Mouse (Mus musculus): ENCODE results near the gene Pygo1. TPM values are rescaled to one million over a fixed set of nuclear protein-coding genes. Genes with fewer than 3 reads are reported as not detected.

Pygo1 gene
- total and polyA plus RNA-seq, 3 experiments, result not detected

DNA sequence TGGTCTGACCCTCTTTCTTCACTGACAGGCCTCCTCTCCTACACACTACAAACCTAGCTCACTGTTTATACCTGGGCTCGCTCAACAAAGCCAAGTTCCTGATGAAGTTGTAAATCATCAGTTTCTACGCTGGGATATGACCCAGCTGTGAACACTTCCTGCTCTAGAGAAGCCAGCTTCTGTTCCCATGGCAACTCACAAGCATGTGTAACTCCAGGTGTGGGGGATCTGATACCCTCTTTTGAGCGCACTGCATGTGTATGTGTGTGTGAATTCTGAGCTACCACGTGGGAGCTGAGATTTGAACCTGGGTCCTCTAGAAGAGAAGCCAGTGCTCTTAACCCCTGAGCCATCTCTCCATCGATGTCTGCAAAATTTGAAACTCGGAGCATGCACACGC is 24.1 kb downstream of the Pygo1 start:
- dilution Hi-C loops (cut with MboI; ENCODE audit: extremely low pct_ligation_motif_present, extremely low pct_unique_long_range_greater_than_20kb, low sequenced_read_pairs), result no loop called here

DNA sequence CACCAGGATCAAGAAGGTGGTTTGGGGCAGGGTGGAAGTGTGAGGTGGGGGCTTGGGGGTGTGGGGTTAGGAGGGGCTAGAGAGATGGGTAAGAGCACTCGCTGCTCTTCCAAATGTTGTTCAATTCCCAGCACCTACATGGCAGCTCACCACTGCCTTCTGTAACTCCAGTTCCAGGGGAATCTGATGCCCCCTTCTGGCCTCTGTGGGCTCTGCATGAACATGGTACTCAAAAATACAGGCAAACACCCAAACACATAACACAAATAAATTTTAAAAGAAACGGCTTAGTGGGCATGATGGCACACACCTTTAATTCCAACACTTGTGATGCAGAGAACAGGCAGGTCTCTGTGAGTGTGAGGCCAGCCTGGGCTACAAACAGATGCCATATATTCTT is 29.3 kb downstream of the Pygo1 start:
- H3K4me2 ChIP-seq (ENCODE audit: insufficient read depth, low read depth, poor library complexity, severe bottlenecking), result no peak overlapping the region
- no peaks in the 10 kb centered on the region for H3K27me3 ChIP-seq (replicated peaks)
- H3K79me2 ChIP-seq (replicated peaks; ENCODE audit: control insufficient read depth, extremely low read depth, insufficient read depth, poor library complexity, severe bottlenecking), result no peaks in the 10 kb centered on the region
- H3K4me1 ChIP-seq (ENCODE audit: control insufficient read depth in 1 of 2, insufficient read depth in 2 of 2), result peaks cover 5% of the 10 kb centered on the region in 2 experiments
- in situ Hi-C loops (cut with MboI; ENCODE audit: low pct_ligation_motif_present, low pct_unique_long_range_greater_than_20kb, low sequenced_read_pairs), result no loop called here
- H3K36me3 ChIP-seq (replicated peaks in 1 of 2; ENCODE audit: control insufficient read depth in 1 of 2, insufficient read depth in 1 of 2, low read length in 1 of 2), result no peaks in the 10 kb centered on the region
- H3K9me3 ChIP-seq (replicated peaks; ENCODE audit: low read length), result no peaks in the 10 kb centered on the region
- TF ChIP-seq PAX5 (IDR thresholded peaks at IDR 0.05; ENCODE audit: low read length), result no peak
- no peak for TF ChIP-seq CHD1 (IDR thresholded peaks at IDR 0.05; ENCODE audit: low read depth, low read length)
- TF ChIP-seq ETS1 (conservative IDR thresholded peaks at IDR 0.05; ENCODE audit: low read depth, low read length), result no peak
- TF ChIP-seq CTCF (conservative IDR thresholded peaks at IDR 0.05 in 1 of 2, IDR thresholded peaks at IDR 0.05 in 1 of 2; ENCODE audit: low read depth in 2 of 2, low read length in 2 of 2), result peak in 1 of 2 experiments; percentile 60; a peak in 2 of 4 replicates
- no peak for TF ChIP-seq ZMIZ1 (IDR thresholded peaks at IDR 0.05; ENCODE audit: low read depth, low read length)
- no peak for TF ChIP-seq KAT2A (IDR thresholded peaks at IDR 0.05; ENCODE audit: insufficient replicate concordance, low read length)
- TF ChIP-seq NELFE (IDR thresholded peaks at IDR 0.05; ENCODE audit: low read depth, low read length), result no peak
- no peak for TF ChIP-seq MAZ (IDR thresholded peaks at IDR 0.05; ENCODE audit: low read depth, low read length)
- peak; percentile 29 for TF ChIP-seq SMC3 (IDR thresholded peaks at IDR 0.05; ENCODE audit: low read depth, low read length)
- TF ChIP-seq RAD21 (IDR thresholded peaks at IDR 0.05; ENCODE audit: low read depth, low read length), result peak; percentile 16
- no peak for TF ChIP-seq TBP (conservative IDR thresholded peaks at IDR 0.05; ENCODE audit: low read depth, low read length)
- H3K9ac ChIP-seq (ENCODE audit: insufficient read depth, low read depth), result no peak overlapping the region
- dilution Hi-C loops (cut with MboI; ENCODE audit: extremely low pct_ligation_motif_present, extremely low pct_unique_long_range_greater_than_20kb, low sequenced_read_pairs), result no loop called here
- no peak for DNase-seq (ENCODE audit: extremely low read depth)
- no peak overlapping the region for H3K27ac ChIP-seq (ENCODE audit: insufficient read depth, low read depth)
- H3K4me3 ChIP-seq (replicated peaks in 1 of 3; ENCODE audit: low read depth in 2 of 3, low read length in 2 of 3, poor library complexity in 1 of 3), result no peak overlapping the region

More for the DNA sequence above, 24.1 kb downstream of the Pygo1 start:
- Histone ChIP-seq H3K9me3 (replicated peaks; ENCODE audit: low read length) (peaks cover 3% of the 10 kb centered on the region), H3K4me3 (replicated peaks in 1 of 3; ENCODE audit: low read depth in 2 of 3, low read length in 2 of 3, poor library complexity in 1 of 3) (no peak overlapping the region), H3K27ac (ENCODE audit: insufficient read depth, low read depth) (no peak overlapping the region), H3K4me1 (ENCODE audit: control insufficient read depth in 1 of 2, insufficient read depth in 2 of 2) (no peaks in the 10 kb centered on the region; a peak in 1 of 4 replicates), H3K79me2 (replicated peaks; ENCODE audit: control insufficient read depth, extremely low read depth, insufficient read depth, poor library complexity, severe bottlenecking) (no peaks in the 10 kb centered on the region), H3K27me3 (replicated peaks) (no peaks in the 10 kb centered on the region), H3K36me3 (replicated peaks in 1 of 2; ENCODE audit: control insufficient read depth in 1 of 2, insufficient read depth in 1 of 2, low read length in 1 of 2) (no peaks in the 10 kb centered on the region), H3K4me2 (ENCODE audit: insufficient read depth, low read depth, poor library complexity, severe bottlenecking) (no peak overlapping the region), H3K9ac (ENCODE audit: insufficient read depth, low read depth) (no peak overlapping the region)
- DNase-seq (ENCODE audit: extremely low read depth), result no peak
- TF ChIP-seq PAX5 (IDR thresholded peaks at IDR 0.05; ENCODE audit: low read length), result no peak
- no peak for TF ChIP-seq CHD1 (IDR thresholded peaks at IDR 0.05; ENCODE audit: low read depth, low read length)
- TF ChIP-seq ELF1 (IDR thresholded peaks at IDR 0.05; ENCODE audit: low read depth, low read length), result no peak
- TF ChIP-seq USF2 (conservative IDR thresholded peaks at IDR 0.05; ENCODE audit: low read depth, low read length), result no peak
- no peak for TF ChIP-seq JUND (conservative IDR thresholded peaks at IDR 0.05; ENCODE audit: low read depth, low read length)
- no peak for TF ChIP-seq CHD2 (IDR thresholded peaks at IDR 0.05; ENCODE audit: low read length)
- TF ChIP-seq UBTF (IDR thresholded peaks at IDR 0.05; ENCODE audit: low read depth, low read length), result no peak
- in situ Hi-C loops (cut with MboI; ENCODE audit: low pct_ligation_motif_present, low pct_unique_long_range_greater_than_20kb, low sequenced_read_pairs), result no loop called here
